Mouse (Mus musculus) adrenal gland, adult (tissue): ENCODE results near the gene Ppfia1.

ENCODE experiments used
- DNase-seq, 2 experiments: peaks; one replicate each; pipeline ENCODE4 v3.0.0; 2022 to 2023; ENCODE audit warnings: low spot score in 1 of 2; ENCODE audit not compliant: inconsistent age in 2 of 2

Ppfia1 gene

DNA sequence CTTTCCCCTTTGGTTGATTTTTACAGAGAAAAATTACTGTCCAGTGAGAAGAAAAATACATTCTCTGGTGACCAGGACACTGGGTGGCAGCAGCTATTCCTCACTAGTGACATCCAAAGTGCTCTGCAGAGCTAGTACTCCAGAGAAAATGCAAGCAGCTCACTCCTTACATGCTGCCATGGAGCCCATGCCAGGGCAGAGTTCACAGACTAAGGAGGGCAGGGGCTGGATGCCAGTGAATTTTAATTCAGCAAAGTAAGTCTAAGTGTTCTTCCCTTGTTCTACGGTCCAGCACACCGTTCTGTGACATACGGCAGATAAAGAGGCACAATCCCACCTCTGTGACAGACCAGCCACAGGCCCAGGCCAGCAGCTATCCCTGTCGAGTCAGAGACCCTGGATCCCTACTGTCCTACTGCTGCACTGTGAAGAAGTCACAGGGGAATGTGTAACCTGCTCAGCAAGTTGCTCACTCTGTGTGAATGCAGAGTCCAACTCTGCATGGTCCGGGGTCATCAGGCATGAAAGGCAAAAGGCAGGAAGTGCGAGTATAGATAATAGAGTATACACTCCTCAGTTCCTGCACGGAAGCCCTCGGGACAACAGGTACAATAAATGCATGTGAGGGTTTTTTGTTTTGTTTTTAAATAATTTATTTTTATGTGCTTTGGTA lies 63.2 kb downstream of the Ppfia1 start:
- DNase-seq: no peak

- no peak for DNase-seq
These were observed 64.3 kb downstream of the Ppfia1 start for GRCm38 (mm10) chr7:144489067-144489774.

GRCm38 (mm10) chr7:144480314-144480713 lies 73.2 kb downstream of the Ppfia1 start:
- DNase-seq: peak; percentile 33 to 56

GRCm38 (mm10) chr7:144479569-144479968 lies 74.0 kb downstream of the Ppfia1 start:
- DNase-seq: no peak

GRCm38 (mm10) chr7:144475741-144476140 lies 77.8 kb downstream of the Ppfia1 start:
- no peak for DNase-seq

DNA sequence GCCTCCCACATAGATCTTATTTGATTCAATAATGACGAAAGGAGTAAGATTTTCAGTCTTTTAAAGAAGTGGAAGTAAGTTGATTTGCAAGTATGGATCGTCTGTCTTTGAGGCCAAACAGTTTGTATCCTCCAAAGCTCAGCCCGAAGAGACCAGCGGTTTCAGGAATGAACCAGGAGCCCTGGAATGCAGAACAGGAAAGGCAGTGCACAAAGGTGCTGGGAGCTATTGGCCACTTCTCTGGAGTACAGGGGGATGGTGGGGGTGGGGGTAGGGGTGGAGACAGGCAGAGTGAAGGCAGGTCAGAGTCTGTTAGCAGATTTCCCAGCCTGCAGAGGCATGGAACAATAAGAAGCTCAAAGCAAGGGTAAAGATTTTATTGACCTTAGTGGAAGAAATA lies 80.0 kb downstream of the Ppfia1 start:
- DNase-seq: no peak

GRCm38 (mm10) chr7:144471103-144471502 lies 82.4 kb downstream of the Ppfia1 start:
- DNase-seq: no peak

DNA sequence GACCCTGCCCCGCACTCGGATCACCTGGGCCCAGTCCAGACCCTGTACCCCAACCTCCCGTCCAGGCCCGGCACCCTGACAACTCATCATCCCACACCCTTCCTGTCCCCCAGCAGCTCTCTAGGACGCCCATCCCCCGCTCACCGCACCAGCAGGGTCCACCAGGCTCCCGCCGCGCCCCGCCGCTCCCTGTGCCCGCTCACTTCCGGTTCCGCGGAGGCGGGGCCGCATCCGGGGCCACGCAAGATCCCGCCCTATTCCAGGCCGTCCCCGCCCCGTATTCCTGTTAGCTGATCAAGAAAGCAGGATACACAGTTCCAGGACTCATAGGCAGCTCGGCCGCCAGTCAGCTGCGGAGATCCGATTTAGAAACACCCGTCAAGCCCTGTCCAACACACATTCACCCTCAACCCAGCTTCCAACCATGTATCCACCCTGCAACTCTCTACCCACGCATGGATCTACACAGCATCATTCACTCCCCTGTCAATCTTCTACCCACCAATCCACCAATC lies 82.9 kb downstream of the Ppfia1 start, which contains the start of gene Cttn:
Cttn (minus strand) TSS at position 465 of the 515 bp plus-strand sequence.
- peak; percentile 94 to 97 for DNase-seq

DNA sequence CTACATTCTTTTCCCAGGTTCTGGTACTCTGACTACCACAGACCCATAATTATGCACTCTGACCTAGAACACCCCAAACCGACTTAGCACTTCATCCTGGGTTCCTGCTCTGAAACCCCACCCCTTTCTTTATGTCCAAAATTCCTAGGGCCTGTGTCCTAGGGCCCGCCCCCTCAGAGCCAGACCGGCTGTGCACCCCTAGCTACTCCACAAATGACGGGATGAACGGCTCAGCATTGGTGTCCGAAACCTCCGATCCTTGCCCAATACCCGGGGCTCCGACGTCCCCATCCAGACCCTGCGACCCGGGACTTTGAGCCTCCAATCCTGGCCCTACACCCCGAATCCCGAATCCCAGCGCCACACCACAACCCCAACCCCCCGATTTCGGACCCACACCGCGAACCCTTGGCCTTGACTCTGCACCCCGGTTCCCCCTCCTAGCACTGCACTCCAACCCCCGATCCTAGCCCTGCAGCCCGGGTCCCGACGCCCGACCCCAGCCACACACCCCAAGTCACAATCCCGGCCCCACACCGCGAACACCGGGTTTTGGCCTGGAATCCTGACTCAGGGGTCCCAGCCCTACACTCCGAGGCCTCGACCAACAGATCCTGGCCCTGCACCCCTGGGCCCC lies 83.5 kb downstream of the Ppfia1 start:
- no peak for DNase-seq

DNA sequence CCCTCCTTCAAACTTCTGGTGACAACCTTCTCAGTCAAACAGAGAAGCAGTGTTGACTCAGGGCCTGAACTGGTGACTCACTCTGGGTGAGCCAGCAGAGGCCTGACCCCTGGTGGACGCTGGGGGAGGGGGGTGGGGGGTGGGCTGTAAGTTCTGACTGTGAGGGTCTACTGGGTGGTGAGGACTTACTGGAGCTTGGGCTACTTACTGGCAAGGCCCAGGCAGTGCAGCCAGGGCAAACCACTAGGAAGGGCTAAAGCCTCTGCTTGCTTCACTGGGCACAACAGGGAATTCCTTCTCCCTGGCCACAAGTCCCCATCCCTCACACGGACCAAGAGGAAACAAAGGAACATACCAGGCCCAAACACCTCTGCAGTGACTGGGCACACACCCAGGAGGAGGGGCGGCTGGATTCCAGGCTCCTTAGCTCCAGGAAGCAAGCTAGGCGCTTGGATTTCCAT lies 84.3 kb downstream of the Ppfia1 start:
- DNase-seq: peak; percentile 65 to 83

GRCm38 (mm10) chr7:144468741-144469140 lies 84.8 kb downstream of the Ppfia1 start:
- no peak for DNase-seq

DNA sequence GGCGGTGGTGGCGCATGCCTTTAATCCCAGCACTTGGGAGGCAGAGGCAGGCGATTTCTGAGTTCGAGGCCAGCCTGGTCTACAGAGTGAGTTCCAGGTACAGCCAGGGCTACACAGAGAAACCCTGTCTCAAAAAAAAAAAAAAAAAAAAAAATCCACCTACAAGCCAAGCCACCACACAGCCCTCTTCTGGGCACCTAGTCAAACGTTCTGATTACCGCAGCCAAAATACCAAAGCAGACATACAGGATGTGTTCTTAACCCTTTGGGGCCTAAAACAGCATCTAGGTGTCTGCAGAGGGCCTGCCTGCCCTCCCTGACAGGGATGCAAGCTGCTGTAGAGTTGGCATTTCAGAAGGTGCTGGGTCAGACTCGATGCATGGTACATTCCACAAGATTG lies 91.0 kb downstream of the Ppfia1 start:
- DNase-seq: no peak

- DNase-seq: peak; percentile 52 to 78
These were observed 92.2 kb downstream of the Ppfia1 start for GRCm38 (mm10) chr7:144461246-144461902.

DNA sequence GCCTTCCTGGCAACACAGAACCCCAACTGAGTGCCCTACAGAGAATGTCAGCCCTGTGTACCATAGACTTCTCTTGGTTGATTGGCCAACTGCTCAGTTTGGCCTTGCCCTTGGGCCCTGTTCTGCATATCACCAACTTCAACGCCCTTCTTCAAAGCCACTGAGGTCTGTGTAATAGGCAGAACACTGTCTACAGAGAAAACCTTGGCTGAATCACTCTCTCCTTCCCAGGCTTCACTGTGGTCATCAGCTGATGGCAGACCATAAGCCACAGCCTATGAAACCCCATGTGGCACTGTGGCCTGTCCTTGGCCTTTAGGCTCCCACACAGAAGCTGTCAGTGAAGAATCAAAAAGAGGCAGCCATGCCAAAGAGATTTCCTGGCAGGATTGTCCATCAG lies 94.6 kb downstream of the Ppfia1 start:
- peak; percentile 76 to 90 for DNase-seq

GRCm38 (mm10) chr7:144450661-144451060 lies 102.9 kb downstream of the Ppfia1 start:
- DNase-seq: no peak

GRCm38 (mm10) chr7:144449637-144450570 lies 103.6 kb downstream of the Ppfia1 start:
- DNase-seq: peak; percentile 97 to 100

- no peak for DNase-seq
These were observed 105.3 kb downstream of the Ppfia1 start for GRCm38 (mm10) chr7:144448186-144448585.

GRCm38 (mm10) chr7:144447146-144447545 lies 106.4 kb downstream of the Ppfia1 start:
- no peak for DNase-seq

- no peak for DNase-seq
These were observed 108.7 kb downstream of the Ppfia1 start for GRCm38 (mm10) chr7:144444788-144445187.

- no peak for DNase-seq
These were observed 111.6 kb downstream of the Ppfia1 start for GRCm38 (mm10) chr7:144441976-144442375.
